Mouse (Mus musculus) ovary, postnatal 14 days (tissue): Measurements from ENCODE around the gene Fgd3.

Experiments
- DNase-seq: peaks from one replicate; pipeline ENCODE4 v3.0.0; 2022; ENCODE audit warnings: low spot score

The Fgd3 gene

DNA sequence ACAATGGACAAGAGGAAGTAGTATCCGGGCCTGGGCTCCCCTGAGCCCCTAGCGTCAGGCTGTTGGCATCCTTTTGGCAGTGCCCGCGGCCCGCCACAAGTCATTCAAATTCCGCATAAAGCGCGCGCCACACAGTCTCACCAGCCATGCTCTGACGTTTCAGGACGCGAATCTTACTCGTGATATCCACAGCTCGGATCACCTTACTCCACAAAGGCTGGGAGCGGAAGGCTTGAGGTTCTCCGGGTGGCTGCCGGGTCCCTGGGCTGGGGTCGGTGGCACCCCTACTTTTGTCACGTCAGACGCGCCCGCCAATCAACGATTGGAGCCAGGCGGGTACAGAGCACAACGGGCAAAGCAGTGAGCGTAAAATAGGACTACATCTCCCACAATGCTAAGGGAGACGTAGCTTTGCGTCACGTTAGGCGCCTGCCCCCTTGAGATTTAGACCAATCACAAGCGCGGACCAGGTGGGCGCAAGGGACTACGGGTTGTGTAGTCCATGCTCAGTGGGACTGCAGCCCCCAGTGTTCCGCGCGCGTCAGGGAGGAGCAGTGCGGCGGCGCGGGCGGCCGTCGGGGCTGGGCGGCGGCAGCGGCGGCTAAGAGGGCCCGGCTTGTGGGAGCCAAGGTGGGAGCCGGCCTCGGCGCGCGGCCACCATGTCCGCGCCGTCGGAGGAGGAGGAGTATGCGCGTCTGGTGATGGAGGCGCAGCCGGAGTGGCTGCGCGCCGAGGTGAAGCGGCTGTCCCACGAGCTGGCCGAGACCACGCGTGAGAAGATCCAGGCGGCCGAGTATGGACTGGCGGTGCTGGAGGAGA lies 21.1 kb upstream of the Fgd3 start, which contains the start of gene Bicd2:
Gene Bicd2, plus strand, starts transcription at position 574 of the 819 bp plus-strand sequence.
- DNase-seq = peak; percentile 81

- DNase-seq = no peak
Observed at GRCm38 (mm10) chr13:49338893-49339546, 18.9 kb upstream of the Fgd3 start.

DNA sequence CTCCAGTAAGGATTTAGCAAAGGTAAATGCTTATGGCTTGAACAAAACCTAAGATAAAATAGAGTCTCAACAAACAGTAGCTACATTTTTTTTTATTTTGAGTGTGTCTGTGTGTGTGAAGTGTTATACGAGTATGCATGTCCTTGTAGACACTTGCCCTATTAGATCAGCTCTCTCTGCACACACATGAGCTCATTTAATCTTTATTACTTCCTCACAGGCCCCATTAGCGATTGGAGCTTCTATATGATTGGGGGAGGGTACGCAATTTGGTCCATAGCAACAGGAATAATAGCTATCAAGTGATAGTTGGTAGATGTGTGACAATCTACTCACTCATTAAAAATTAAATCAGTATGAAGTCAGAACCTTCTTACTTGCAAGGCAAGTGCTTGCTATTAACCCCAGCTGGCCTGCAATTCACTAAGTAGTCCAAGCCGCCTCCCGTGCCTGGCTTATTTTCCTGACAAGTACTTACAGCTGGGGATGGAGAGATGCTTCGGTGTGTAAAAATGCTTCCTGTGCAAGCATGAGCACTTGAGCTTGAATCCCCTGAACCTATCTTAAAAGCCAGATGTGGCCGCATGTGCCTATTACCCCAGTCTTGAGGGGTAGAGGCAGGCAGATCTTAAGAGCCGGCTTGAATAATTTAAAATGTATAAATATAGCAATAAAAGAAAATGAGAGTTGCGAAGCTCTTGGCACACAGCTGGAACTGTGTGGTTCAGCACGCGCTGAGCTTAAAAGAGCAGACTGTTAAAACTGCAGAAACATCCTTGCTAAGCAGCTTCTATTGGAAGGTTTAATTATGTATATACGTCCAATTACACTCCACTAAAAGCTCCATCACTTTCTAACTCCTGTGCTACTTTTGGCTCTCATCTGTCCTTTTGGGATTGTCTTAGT lies 15.2 kb upstream of the Fgd3 start:
- no peak for DNase-seq

GRCm38 (mm10) chr13:49333250-49333649 lies 13.1 kb upstream of the Fgd3 start:
- no peak for DNase-seq

DNA sequence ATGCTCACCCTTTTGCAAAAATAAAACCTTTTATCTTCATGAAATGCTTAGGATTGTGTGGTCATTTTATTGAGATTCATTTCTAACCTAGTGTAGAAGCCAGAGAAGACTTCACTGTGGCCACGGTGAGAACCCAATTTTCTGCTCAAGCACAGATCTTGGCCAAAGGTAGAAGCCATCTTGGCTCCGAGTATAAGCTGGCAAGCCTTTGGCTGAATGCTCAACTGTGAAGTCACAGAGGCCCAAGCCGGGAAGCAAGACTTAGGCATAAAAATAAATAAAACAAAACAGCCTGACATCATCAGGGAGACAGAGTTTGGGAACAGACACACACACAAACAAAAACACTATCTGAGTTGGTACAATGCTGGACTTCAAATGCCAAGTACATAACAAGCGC lies 8.0 kb upstream of the Fgd3 start:
- no peak for DNase-seq

DNA sequence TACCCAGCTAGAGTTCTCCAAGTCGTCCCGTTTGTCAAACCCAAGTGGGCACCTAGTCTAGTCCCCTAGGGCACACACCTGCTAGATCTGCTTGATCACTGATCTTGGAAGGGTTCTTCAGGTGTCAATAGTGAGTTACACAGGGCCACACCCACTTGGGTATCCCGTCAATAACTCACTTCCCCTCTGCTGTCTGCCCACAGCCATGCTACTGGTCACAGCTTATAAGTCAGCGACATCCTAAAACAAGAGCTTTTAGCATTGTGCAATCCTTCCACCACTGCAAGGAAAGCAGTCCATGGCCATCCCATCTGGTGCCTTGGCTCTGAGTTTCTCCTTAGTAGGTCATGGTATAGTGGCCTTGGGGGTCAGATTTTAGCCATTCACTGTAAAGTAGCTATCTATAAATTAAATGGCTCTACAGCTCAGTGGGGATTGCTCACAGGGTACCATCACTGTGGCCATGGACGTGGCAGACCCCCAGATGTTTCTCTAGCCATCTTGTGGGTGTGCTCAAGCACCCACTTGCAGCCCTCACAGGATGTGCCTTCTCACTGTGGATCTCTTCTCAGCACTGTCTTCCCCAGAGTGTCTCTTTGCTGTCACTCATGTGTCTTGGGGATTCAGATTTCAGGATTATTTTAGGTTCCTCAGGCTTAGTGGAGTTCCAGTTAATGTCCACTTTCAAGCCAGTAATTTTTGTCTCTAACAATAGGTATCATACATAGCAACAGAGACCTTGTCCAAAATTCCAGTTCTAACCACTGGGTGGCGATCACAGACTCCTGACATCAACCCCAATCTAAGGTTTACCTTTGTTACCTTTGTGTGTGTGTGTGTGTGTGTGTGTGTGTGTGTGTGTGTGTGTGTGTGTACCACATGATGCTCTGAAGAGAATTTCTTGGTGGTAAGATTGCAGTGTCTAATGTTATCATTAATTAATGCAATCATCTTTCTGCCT lies 6.4 kb upstream of the Fgd3 start:
- DNase-seq = peak; percentile 45

GRCm38 (mm10) chr13:49324871-49325270 lies 4.8 kb upstream of the Fgd3 start:
- no peak for DNase-seq

- no peak for DNase-seq
Observed at GRCm38 (mm10) chr13:49322739-49323138, 2.6 kb upstream of the Fgd3 start.

DNA sequence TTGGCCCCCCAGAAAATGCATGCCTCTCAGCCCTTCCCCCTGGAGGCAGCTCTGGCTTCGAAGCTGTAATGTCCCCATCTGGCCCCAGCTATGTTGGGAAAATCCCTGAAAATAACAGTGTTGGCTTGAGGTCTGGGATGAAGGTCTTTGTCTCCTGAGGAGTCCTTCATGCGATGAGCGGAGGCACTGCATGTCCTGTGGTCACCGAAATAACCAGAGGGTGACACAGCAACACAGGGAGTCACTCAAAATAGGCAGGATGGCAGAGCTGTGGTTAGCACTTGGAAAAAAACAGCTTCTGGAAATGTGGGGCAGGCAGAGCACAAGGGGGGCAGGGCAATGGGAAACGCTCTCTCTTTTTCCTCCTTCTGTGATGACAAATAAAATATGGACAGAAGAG lies 2.1 kb upstream of the Fgd3 start:
- DNase-seq = no peak

DNA sequence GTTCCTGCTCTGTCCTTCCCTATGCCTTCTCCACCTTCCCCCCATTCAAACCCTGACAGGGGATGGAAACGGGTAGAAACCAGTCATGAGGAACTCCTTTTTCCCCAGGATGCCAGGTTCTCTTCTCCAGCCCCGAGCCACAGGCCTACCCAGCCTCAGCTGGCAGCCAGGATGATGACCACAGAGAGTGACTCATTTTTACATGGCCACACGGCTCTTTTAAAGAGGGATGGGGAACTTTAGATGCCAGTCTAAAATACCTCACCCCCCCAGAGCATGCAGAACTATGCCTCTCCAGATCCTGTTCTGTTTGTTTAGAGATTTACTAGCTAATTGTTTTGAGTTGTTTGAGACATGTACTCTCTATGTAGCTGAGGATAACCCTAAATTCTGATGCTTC lies 1.3 kb upstream of the Fgd3 start:
- no peak for DNase-seq

DNA sequence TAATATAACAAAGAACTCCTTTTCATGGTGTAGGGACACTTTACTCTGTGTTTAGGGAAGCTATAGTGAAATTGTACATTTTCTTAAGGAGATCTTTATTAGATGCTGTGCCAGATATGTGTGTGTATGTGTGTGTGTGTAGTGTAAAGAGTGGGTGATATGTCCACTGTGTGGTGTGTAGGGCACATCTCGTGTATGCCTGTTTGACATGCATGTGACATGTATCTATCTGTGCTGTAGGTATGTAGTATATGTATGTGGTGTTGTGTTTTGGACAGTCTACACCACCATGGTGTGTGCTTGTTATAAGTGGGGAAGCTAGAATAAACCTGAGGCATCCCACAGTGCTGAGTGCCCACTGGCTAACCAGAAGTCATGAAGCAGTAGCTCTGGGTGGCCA lies 403 bp upstream of the Fgd3 start:
- no peak for DNase-seq

DNA sequence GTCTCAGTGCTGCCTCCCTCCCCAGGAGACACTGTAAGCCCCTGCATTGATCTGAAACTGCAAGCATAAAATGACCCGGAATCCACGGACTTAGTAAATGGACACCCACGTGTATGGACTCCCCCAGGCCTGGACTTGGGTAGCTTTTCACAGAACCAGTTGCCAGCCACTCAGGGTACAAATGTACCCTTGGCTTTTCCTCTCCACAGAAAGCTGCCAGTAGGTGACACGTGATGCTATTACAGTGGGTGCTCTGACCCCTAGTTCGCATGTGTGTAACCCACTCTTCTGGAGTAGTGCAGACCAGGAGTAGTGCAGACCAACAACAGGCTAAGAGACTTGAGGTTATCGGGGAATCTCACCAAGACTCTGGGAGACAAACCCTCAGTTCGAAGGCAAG lies 2.2 kb downstream of the Fgd3 start:
- DNase-seq = no peak

DNA sequence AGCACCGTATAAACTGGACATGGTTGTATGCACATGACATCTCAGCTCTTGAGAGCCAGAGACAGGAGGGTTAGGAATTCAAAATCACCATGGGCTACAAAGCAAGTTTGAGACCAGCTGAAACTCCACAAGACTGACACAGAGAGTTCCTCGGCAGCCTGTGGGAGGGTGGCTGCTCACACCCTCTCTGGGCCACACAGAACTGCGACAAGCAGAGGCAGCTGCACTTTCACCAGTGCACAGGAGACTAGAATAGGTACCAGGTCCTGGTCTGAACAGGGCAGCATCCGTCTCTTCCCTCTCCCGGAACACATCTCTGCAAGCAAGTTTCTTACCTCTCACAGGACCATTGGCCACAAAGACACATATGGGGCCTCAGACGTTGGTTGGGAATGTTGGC lies 2.6 kb downstream of the Fgd3 start:
- no peak for DNase-seq

- DNase-seq = no peak
Observed at GRCm38 (mm10) chr13:49316386-49317162, 3.5 kb downstream of the Fgd3 start.

- DNase-seq = no peak
Observed at GRCm38 (mm10) chr13:49311642-49312041, 8.5 kb downstream of the Fgd3 start.

GRCm38 (mm10) chr13:49309501-49309900 lies 10.6 kb downstream of the Fgd3 start:
- DNase-seq = no peak

DNA sequence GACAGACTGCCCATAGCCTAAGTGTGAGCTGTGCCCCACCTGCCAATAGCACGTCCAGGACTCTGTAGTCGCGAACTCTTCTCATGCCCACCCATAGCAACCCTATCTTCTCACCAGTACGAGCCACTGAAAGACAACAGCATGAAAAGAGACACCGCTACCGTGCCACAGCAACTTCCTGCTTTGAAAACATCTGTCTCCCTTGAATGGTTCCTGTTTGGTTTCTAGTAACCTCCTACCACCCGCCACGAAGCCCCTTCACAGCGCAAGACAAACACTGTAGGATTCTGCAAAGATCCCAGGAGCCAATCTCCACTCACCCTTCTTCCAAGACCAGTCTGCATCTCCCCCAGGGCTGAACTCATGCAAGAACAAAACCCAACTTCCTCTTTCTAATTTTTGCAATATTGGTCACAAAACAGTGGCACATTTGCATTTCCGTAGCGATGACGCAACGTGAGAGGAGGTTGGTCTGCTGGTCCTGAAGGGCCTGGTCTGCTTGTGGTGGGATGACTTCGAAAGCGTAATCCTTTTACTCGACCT lies 11.2 kb downstream of the Fgd3 start:
- DNase-seq = no peak

- no peak for DNase-seq
Observed at GRCm38 (mm10) chr13:49308206-49308605, 11.9 kb downstream of the Fgd3 start.

DNA sequence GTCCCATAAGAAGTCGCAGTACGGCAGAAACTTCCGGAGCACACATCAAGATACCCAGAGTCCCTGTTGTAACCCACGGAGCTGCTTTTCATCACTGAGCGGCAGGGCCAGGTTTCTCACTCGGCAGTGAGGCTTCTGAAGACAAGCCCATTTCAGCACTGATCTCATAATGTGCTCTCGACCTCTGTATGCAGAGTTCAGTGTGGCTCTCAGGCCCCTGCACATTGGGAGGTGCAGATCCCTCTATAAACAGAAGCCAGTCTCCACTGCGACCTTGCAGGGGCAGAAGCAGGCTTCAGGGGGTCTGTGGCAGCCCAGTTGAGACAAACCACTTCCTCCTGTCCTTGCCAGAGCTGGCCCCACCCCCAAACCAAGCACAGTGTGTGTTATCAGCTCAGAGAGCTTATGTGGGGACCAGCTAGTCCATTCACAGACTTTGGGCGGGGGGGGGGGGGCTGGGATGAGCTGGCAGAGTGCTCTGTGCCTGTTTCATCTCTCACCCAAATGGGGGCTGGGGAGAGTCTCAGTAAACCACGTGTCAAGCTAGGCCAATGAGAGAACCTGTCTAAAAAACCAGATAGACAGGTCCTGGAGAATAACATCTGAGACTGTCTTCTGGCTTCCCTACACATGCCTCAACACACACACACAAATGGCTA lies 12.7 kb downstream of the Fgd3 start:
- DNase-seq = no peak
